Mouse (Mus musculus) mesoderm, embryonic 11.5 days (tissue): ENCODE results near the gene Olfr1022.

Experiments
- DNase-seq: peaks from one replicate; pipeline ENCODE4 v3.0.0-alpha.2; 2012; ENCODE audit warnings: low read depth, low spot score

Olfr1022 gene

GRCm38 (mm10) chr2:85868294-85868693 lies at the start of gene Olfr1022:
TSS of gene Olfr1022 (plus strand) at chr2:85868594.
- no peak for DNase-seq

- DNase-seq = no peak
These were observed 23.0 kb upstream of the Olfr1022 start, which contains the start of gene Olfr1019 for GRCm38 (mm10) chr2:85845383-85845782. TSS of gene Olfr1019 (minus strand) at chr2:85845483.

GRCm38 (mm10) chr2:85846730-85847129 lies 21.7 kb upstream of the Olfr1022 start, which contains the start of gene Olfr1020:
TSS of gene Olfr1020 (plus strand) at chr2:85847030.
- no peak for DNase-seq

GRCm38 (mm10) chr2:85885340-85885739 lies 16.9 kb downstream of the Olfr1022 start, which contains the start of gene Olfr1023:
TSS of gene Olfr1023 (plus strand) at chr2:85885640.
- DNase-seq = no peak

GRCm38 (mm10) chr2:85904952-85905351 lies 36.6 kb downstream of the Olfr1022 start, which contains the start of gene Olfr1024:
TSS of gene Olfr1024 (minus strand) at chr2:85905052.
- DNase-seq = no peak

- no peak for DNase-seq
These were observed 44.8 kb downstream of the Olfr1022 start for GRCm38 (mm10) chr2:85913197-85913596.

GRCm38 (mm10) chr2:85914893-85915292 lies 46.5 kb downstream of the Olfr1022 start, which contains the start of gene Olfr1025-ps1:
TSS of gene Olfr1025-ps1 (plus strand) at chr2:85915193.
- DNase-seq = no peak
